Mouse (Mus musculus) hindbrain, embryonic 13.5 days (tissue): Measurements from ENCODE around the gene Cir1. TPM values are rescaled to one million over a fixed set of nuclear protein-coding genes. Genes with fewer than 3 reads are reported as not detected.

ENCODE experiments used
- ATAC-seq: fragments of 200-750 bp; cut with Nextera tagmentation; 2 replicates; pipeline ENCODE4 v1.8.0; 2017; ENCODE audit warnings: moderate TSS enrichment; ENCODE audit not compliant: low FRiP score
- H3K27ac ChIP-seq: fragments of 300-500 bp; sonication (generic); 2 replicates; pipeline ENCODE4 v1.5.1; 2015; ENCODE audit warnings: inconsistent platforms, mild to moderate bottlenecking, moderate library complexity
- H3K27me3 ChIP-seq: fragments of 300-500 bp; sonication (generic); 2 replicates; pipeline ENCODE4 v1.6.1; 2015; ENCODE audit warnings: mild to moderate bottlenecking, inconsistent platforms
- H3K36me3 ChIP-seq: fragments of 300-500 bp; sonication (generic); 2 replicates; pipeline ENCODE4 v1.6.1; 2015; ENCODE audit warnings: mild to moderate bottlenecking, inconsistent platforms
- H3K4me1 ChIP-seq: fragments of 300-500 bp; sonication (generic); replicated peaks from 2 replicates; pipeline ENCODE4 v1.6.1; 2015; ENCODE audit warnings: inconsistent platforms
- H3K4me2 ChIP-seq: fragments of 300-500 bp; sonication (generic); 2 replicates; pipeline ENCODE4 v1.6.1; 2015; ENCODE audit warnings: inconsistent platforms, mild to moderate bottlenecking, moderate library complexity
- H3K4me3 ChIP-seq: fragments of 300-500 bp; sonication (generic); 2 replicates; pipeline ENCODE4 v1.5.1; 2015; ENCODE audit warnings: mild to moderate bottlenecking, inconsistent platforms
- H3K9ac ChIP-seq: fragments of 300-500 bp; sonication (generic); 2 replicates; pipeline ENCODE4 v1.6.1; 2015; ENCODE audit warnings: mild to moderate bottlenecking, inconsistent platforms
- H3K9me3 ChIP-seq: fragments of 300-500 bp; sonication (generic); 2 replicates; pipeline ENCODE4 v1.6.1; 2016; ENCODE audit warnings: inconsistent platforms
- WGBS: fragments of 180-500 bp; shearing (Covaris S2); methylation state at CpG from one replicate; pipeline ENCODE4 v1.1.7; 2015; 5-methylcytosine and 5-hydroxymethylcytosine counted together
- polyA plus RNA-seq: library from polyadenylated mRNA; unstranded; fragments of >200 nt; fragmentation: Nextera tagmentation; extraction: Ambion mirVana; gene quantifications from 2 replicates; pipeline ENCODE4 v1.2.1, GENCODE M21; 2015

The Cir1 gene
- polyA plus RNA-seq, 1 experiment from 2014 or later: 31.9 TPM

DNA sequence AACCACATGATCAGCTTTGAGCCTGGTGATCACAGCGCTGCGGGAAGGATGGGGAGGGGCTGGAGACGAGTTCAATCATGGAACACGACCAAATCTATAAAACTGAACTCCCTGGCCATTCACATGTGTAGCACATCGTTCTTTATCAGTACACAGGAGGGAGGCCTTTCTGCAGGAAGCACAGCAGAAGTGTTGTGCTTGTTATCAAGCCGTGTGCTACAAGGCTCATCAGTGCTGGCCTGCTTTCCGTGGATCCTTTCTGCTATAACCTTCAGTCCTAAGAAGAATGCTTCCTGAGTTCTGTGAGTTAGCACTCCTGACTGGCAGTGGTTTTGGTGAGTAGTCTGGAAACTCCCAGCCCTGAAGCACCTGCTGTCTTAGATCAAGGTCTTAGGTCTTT lies 17.5 kb downstream of the Cir1 start:
- ATAC-seq: no peak
- WGBS: 88% methylated on average over 7 of the region's 7 CpGs
- H3K9ac ChIP-seq: no peak overlapping the region
- H3K27ac ChIP-seq: no peak overlapping the region
- no peaks in the 10 kb centered on the region for H3K9me3 ChIP-seq
- no peak overlapping the region for H3K4me2 ChIP-seq
- H3K27me3 ChIP-seq: no peaks in the 10 kb centered on the region
- no peaks in the 10 kb centered on the region for H3K4me1 ChIP-seq
- H3K36me3 ChIP-seq: peaks cover 34% of the 10 kb centered on the region
- H3K4me3 ChIP-seq: no peak overlapping the region

DNA sequence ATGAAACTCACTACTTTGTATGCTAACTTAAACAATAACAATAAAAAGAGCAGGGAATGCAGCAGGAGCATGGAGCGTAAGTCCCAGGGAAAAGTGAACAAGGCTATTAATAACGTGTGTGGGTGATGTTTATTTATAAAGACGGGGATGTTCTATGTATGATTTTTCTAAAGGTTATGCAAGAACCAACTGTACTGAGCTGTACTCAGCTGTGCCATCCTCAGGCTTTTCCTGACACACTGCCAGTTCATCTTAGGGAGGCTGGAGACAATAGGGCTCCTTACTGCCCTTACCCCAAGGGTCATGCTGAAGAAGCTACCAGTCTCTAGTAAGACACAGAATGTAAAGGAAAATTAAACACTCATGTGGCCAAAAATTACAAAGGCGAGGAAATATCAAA lies 21.4 kb downstream of the Cir1 start:
- Histone ChIP-seq H3K4me1 (no peaks in the 10 kb centered on the region), H3K27ac (no peak overlapping the region), H3K4me2 (no peak overlapping the region), H3K4me3 (no peak overlapping the region), H3K9me3 (no peaks in the 10 kb centered on the region), H3K9ac (no peak overlapping the region), H3K36me3 (peaks cover 36% of the 10 kb centered on the region), H3K27me3 (no peaks in the 10 kb centered on the region)
- 91% methylated on average over 4 of the region's 4 CpGs for WGBS
- ATAC-seq: no peak

DNA sequence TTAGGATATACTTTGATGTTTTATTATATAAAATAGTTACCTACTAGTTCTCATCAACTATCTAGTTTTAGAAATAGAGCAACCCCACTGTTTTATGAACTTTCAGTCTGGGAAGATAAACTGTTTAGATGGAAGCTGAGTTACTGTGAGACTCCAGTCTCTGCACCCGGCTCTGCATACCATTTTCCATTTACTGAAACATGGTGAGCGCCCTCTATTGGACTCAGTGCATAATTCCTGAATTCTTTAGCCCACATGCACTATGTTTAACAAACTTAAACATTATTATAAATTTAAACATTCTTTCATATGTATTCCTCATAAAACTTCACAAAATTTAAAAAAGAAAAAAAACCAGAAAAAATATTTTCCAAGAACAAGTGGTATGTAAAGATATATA lies 26.9 kb downstream of the Cir1 start:
- ATAC-seq: no peak
- Histone ChIP-seq H3K27ac (no peak overlapping the region), H3K27me3 (peaks cover 20% of the 10 kb centered on the region), H3K9me3 (no peaks in the 10 kb centered on the region), H3K9ac (no peak overlapping the region), H3K4me3 (no peak overlapping the region), H3K4me1 (peaks cover 5% of the 10 kb centered on the region), H3K36me3 (peaks cover 11% of the 10 kb centered on the region), H3K4me2 (no peak overlapping the region)
- WGBS: 14% methylated on average over 2 of the region's 2 CpGs

DNA sequence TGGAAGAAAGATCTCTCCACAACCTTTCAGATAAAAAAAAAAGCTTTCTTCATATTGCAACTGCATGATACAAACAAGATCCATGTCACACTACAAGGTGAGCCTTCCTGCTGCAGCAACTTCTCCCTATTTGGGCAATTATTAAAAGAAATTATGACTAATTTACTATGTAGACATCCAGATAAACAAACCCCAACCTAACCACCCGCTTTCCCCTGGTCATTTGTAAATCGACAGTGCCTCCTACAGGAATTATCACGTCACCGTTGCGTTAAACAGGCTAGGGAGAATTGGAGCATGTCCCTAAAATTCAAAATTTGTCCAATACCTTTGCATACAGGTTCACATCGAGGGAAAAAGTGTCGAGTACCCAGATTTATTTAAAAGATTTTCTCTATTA lies 30.8 kb downstream of the Cir1 start:
- H3K4me2 ChIP-seq: no peak overlapping the region
- peaks cover 25% of the 10 kb centered on the region for H3K4me1 ChIP-seq
- H3K9ac ChIP-seq: no peak overlapping the region
- H3K27ac ChIP-seq: no peak overlapping the region
- no peaks in the 10 kb centered on the region for H3K9me3 ChIP-seq
- ATAC-seq: no peak
- no peak overlapping the region for H3K4me3 ChIP-seq
- 13% methylated on average over 7 of the region's 7 CpGs for WGBS
- H3K36me3 ChIP-seq: peaks cover 2% of the 10 kb centered on the region; the same call in 1 of the 2 replicates
- H3K27me3 ChIP-seq: peaks cover 52% of the 10 kb centered on the region

DNA sequence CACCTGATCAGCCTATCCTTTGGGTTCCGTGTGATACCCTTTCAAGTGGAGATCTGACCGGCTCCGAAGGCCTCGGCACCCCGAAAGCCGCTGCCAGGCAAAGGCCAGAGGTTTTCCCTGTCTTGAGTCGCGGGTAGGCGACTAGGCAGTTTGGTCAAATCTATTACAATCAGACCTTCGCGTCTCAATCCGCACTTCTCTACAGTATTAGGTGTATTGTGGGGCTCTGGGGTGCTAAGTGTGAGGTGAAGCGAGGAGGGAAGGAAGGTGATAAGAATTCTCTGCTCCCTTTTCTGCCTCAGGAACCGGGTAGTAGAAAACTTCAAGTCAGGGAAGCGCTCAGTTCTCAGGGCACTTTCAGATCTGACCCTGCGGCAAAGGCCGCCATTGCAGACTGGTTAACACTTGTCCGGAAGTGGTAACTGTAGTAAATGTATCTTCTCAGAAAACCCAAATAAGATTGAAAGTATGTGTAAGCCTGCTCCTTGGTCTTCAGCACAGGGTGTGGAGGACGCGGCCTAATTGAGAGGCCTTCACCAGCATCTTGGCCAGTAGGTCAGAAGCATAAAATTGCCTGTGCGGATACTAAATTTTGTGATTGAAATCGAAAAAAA lies 31.3 kb downstream of the Cir1 start:
- peak overlapping the region; percentile 36; the same call in 1 of the 2 replicates for H3K4me2 ChIP-seq
- H3K27ac ChIP-seq: no peak overlapping the region
- peaks cover 25% of the 10 kb centered on the region for H3K4me1 ChIP-seq
- peaks cover 55% of the 10 kb centered on the region for H3K27me3 ChIP-seq
- ATAC-seq: no peak
- 12% methylated on average over 22 of the region's 22 CpGs for WGBS
- peaks cover 2% of the 10 kb centered on the region; the same call in 1 of the 2 replicates for H3K36me3 ChIP-seq
- peak overlapping the region; percentile 11 for H3K4me3 ChIP-seq
- H3K9ac ChIP-seq: no peak overlapping the region
- no peaks in the 10 kb centered on the region for H3K9me3 ChIP-seq

DNA sequence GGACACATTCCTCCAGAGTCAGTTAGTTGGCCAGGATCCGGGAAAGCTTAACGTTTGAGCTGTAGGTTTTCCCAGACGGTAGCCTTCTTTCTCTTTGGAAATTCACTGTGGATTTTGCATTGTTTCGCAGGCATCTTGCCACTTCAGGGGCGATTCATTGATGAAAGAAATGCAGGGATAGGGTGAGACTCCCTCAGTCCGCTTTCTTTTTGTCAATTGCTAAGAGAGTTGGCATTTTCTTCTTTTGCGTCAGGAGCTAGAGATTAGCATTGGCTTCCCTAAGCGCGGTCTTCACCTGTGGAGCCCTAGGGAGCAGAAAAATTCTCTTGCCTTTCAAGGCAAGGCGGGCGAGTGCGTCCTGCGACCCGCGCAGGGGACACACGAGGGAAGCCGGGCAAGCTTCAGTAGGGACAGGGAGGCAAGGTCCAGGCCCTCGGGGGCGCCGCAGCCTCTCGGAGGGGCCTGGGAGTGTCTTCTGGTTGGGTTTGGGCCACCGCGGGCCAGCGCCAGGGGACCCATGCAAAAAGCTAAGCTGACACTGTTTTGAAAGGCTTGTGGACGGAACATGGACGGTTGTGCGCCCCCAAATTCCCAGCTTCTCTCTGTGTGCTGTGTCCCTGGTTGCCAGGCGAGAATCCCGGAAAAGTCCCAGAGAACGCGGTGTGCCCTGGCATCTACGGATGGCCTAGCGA lies 32.0 kb downstream of the Cir1 start:
- H3K4me2 ChIP-seq: peak overlapping the region; percentile 36
- H3K27ac ChIP-seq: no peak overlapping the region
- peaks cover 25% of the 10 kb centered on the region for H3K4me1 ChIP-seq
- H3K36me3 ChIP-seq: no peaks in the 10 kb centered on the region
- H3K9me3 ChIP-seq: no peaks in the 10 kb centered on the region
- 2% methylated on average over 33 of the region's 33 CpGs for WGBS
- ATAC-seq: no peak
- peak overlapping the region; percentile 11 for H3K4me3 ChIP-seq
- peak overlapping the region; percentile 43; the same call in 1 of the 2 replicates for H3K9ac ChIP-seq
- peaks cover 60% of the 10 kb centered on the region for H3K27me3 ChIP-seq

DNA sequence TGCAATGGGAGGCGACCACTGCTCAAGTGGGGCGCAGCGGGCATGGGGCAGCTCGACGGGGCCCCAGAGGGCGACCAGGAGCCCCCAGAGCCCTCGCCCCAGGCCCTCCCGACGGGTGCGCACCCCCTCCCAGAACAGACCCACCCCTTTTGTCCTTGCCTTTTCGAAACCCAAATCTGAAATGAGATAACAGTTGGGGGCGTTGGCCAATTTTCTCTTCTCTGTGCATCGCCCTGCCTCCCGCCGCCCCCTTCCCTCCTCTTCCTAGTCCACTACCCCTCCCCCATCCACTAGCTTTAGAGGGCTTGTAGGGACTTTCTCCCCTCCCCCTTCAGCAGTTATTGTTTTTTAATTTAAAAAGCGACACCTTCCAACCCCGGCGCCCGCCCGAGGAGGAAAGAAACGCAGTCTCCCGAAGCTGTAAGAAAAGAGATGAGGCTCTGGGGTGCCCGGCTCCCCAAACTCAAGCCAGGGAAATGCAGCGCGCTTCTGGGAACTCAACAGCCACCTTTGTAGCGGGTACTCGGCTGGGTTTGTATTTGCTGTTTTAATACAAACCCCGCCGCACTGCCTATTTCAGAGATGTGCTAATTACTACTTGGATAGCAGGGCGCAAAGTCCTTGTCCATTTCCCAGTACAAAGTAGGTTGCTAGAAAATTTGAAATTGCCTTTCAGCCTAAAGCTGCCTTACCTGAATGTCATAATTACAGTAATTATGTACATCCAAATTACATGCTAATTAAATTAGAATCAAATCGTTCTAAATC lies 33.0 kb downstream of the Cir1 start:
- Histone ChIP-seq H3K4me2 (peak overlapping the region; percentile 42), H3K27ac (peak overlapping the region; percentile 27; the same call in 1 of the 2 replicates), H3K9ac (no peak overlapping the region), H3K27me3 (peaks cover 64% of the 10 kb centered on the region), H3K9me3 (no peaks in the 10 kb centered on the region), H3K36me3 (no peaks in the 10 kb centered on the region), H3K4me3 (peak overlapping the region; percentile 19), H3K4me1 (peaks cover 27% of the 10 kb centered on the region)
- 0 out of 2 replicates have a peak, but pooled peaks have one; percentile 14 for ATAC-seq
- 1% methylated on average over 28 of the region's 31 CpGs for WGBS

DNA sequence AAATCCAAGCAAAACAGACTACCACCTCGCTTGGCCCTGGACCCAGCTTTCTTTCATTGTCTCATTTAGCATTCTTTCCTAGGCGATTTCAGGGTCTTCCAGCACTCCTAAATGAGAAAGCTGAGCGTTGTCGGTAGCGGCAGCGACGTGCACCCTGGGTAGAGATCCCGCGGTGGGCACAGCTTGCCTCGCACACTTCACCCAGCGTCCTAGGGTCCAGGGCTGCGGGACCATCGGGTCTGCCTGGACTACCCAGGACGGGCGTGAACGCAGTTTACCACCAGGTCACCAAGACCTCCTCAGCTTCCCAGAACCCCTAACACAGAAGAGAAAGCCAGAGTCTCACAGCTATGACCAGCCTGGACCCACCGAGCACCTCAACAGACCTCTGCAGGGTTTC lies 33.6 kb downstream of the Cir1 start:
- peak overlapping the region; percentile 27; the same call in 1 of the 2 replicates for H3K27ac ChIP-seq
- ATAC-seq: peak; percentile 33; the same call in 1 of the 2 replicates
- H3K4me1 ChIP-seq: peaks cover 33% of the 10 kb centered on the region
- H3K9me3 ChIP-seq: no peaks in the 10 kb centered on the region
- H3K4me2 ChIP-seq: peak overlapping the region; percentile 42
- peaks cover 70% of the 10 kb centered on the region for H3K27me3 ChIP-seq
- peak overlapping the region; percentile 19 for H3K4me3 ChIP-seq
- no peak overlapping the region for H3K9ac ChIP-seq
- H3K36me3 ChIP-seq: no peaks in the 10 kb centered on the region
- 2% methylated on average over 17 of the region's 17 CpGs for WGBS

DNA sequence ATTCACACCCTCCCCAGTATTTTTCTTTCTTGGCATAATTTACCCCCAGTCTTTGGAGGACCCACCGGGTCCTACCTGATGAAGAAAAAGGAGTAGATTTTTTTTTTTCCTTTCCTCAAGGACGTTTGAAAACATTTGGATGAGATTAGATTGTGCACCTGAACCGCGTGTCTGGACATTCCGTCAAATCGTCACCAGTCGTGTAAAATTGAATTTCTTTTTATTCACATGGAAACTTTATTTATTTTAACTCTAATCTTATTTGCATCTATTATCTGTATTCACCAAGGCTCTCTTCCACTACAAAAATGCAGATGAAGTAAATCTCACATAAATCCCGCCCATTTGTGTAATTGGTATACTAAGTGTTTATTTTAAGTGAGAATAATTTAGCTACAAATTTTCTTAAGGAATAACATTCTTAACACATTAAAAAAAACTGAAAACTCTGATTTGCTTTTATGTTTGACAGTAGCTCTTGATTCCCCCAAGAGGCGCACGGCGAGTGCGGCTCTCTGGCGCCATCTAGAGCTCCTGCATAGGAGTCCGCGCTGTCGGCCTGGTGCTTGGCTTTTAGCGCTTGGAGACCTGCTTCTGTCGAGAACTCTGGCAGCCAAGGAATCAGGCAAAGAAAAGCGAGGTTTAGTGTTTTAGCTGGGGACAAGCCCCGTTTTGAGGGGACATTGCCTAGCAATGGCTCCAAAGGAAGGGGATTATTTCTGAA lies 34.2 kb downstream of the Cir1 start:
- Histone ChIP-seq H3K9me3 (no peaks in the 10 kb centered on the region), H3K36me3 (no peaks in the 10 kb centered on the region), H3K27me3 (peaks cover 75% of the 10 kb centered on the region), H3K27ac (peak overlapping the region; percentile 70; the same call in 1 of the 2 replicates), H3K4me1 (peaks cover 39% of the 10 kb centered on the region), H3K4me2 (peak overlapping the region; percentile 42), H3K4me3 (peak overlapping the region; percentile 28), H3K9ac (no peak overlapping the region)
- ATAC-seq: no peak
- WGBS: 2% methylated on average over 20 of the region's 20 CpGs

DNA sequence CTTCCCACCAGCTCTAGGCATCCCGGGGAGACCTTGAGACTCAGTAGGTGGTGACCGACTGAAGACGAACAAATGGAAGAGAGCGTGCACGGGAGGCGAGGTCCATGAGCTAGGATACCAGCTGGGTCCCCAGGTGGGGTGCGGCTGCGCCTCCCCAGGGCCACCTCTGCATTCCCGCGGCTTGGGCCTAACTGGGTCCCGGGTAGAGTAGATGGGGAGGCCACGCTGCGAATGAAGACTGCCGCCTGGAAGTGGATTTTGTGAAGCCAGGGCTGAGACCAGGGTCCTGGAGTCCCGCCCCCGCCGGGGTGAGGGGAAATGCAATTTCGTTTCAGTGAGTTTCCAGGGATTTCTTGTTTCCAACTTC lies 34.8 kb downstream of the Cir1 start:
- Histone ChIP-seq H3K4me2 (peak overlapping the region; percentile 42), H3K27ac (peak overlapping the region; percentile 70; the same call in 1 of the 2 replicates), H3K36me3 (no peaks in the 10 kb centered on the region), H3K9me3 (no peaks in the 10 kb centered on the region), H3K27me3 (peaks cover 81% of the 10 kb centered on the region), H3K4me3 (peak overlapping the region; percentile 28), H3K9ac (peak overlapping the region; percentile 55), H3K4me1 (peaks cover 45% of the 10 kb centered on the region)
- 2% methylated on average over 18 of the region's 18 CpGs for WGBS
- ATAC-seq: no peak

DNA sequence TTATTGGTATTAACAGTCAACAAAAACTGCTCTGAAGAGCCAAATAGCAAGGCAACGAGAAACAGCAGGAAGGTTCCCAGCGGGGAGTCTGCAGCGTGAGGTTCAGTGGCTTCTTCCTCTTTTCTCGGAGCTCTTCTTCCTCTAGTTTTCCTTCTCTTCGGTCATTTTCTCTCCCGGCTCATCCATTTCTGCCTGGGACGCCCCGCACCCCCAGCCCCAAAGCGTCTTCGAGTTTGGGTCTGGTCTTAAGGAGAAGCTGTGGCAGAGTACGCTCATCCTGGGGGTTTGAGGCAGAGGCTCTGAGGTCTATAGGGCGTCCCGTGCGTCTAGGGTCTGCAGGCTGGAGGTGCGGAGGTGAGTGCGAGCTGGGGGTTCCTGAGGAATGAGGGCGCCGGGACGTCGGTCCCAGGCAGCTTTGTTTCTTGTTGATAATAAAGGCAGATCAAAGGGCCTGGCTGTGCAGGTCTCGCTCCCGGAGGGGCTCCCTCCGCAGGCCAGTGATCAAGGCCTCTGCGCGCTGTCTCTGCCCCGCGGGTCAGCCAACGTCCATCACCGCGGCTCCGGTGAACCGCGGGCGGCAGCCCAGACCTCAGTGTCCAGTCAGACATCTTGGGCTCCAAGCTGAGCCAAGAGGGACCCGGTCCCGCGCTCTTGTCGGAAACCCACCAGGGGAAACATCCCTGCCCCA lies 35.3 kb downstream of the Cir1 start:
- peak overlapping the region; percentile 42 for H3K4me2 ChIP-seq
- H3K9ac ChIP-seq: peak overlapping the region; percentile 55
- H3K36me3 ChIP-seq: no peaks in the 10 kb centered on the region
- peak overlapping the region; percentile 28 for H3K4me3 ChIP-seq
- peak overlapping the region; percentile 70 for H3K27ac ChIP-seq
- WGBS: under 1% methylated on average over 38 of the region's 38 CpGs
- no peaks in the 10 kb centered on the region for H3K9me3 ChIP-seq
- no peak for ATAC-seq
- H3K27me3 ChIP-seq: peaks cover 83% of the 10 kb centered on the region
- H3K4me1 ChIP-seq: peaks cover 45% of the 10 kb centered on the region
